ENCODE assay signal across 10 mouse cellular contexts in the genomic region with DNA sequence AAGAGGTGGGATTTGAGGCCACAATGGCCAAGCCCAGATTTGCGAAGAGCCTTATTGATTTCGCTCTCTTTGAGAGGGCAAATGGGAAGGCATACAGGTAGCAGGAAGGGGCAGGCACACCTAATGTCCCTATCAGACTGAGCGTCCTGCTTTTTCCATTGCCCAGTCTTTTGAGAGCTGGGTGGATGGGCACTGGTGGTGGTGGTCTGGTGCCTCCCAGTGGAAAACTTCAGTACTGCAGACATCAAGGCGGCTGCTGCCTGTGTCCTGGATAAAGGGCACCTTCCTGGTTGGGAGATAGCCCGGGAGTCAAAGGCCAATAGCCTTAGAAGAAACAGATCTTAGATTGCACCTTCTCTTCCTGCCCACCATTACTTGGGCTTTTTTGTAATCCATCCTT. TPM values are rescaled to one million over a fixed set of nuclear protein-coding genes. Genes with fewer than 3 reads are reported as not detected.
DNase-seq lines count a peak whose midpoint lies in the region; ATAC-seq lines count a peak whose summit lies in the region.
"Had no signal": no experiment of that assay in that cellular context is flagged by ENCODE, and none has a peak within 500 bp of the region (broad histone marks: within the 10 kb centered on the region; RNA-seq: fewer than 3 reads in every experiment).

No protein-coding gene starts in this region.

- ATAC-seq in granulocyte monocyte progenitor cell, adult 5-6 weeks (replicated peaks; ENCODE audit: poor library complexity, severe bottlenecking), result peak; percentile 87

- WGBS in large intestine, adult 2 months, result 31% methylated on average over 5 of the region's 5 CpGs

- DNase-seq in 416B (ENCODE audit: low read depth), result peak; percentile 46
- peak; percentile 59 for DNase-seq in R1 (ENCODE audit: low read depth, low spot score)
- DNase-seq in cerebellum, postnatal 4 days (ENCODE audit: low spot score in 2 of 2), result peak; percentile 85 to 90
- DNase-seq in large intestine, adult 2 months (ENCODE audit: low read depth, low spot score), result peak; percentile 39
- DNase-seq in lung, postnatal 14 days, result peak; percentile 82
- DNase-seq in right cerebral cortex, postnatal 10 days (ENCODE audit: low spot score in 2 of 2), result peak; percentile 76 to 80
- peak; percentile 64 to 79 for DNase-seq in urinary bladder, postnatal 4 days (ENCODE audit: low spot score in 2 of 2)

RNA-seq across cellular contexts. Expression of gene Rcvrn, which starts 47.4 kb away (rescaled TPM):
- total RNA-seq in granulocyte monocyte progenitor cell, adult 5-6 weeks (2014; fragmentation: Nextera tagmentation), result not detected in 2 replicates
- 0.26 TPM in 1 of 2 replicates, not detected in the other for total RNA-seq in granulocyte monocyte progenitor cell, adult 5-6 weeks (2017)
- polyA plus RNA-seq in large intestine, adult 2 months (2012; rRNA removed), result not detected in 2 replicates
- polyA plus RNA-seq: erythroblast, embryonic 14.5 days; stomach, embryonic 15.5 days had no signal

Comparison
In these comparisons a context has a peak if more than half of its experiments do, and no peak if none do; other contexts are left out.
1. Peak in every context shown above with its lines: DNase-seq and ATAC-seq.